Mouse (Mus musculus) liver, embryonic 11.5 days (tissue): Measurements from ENCODE around the gene H1f0. TPM values are rescaled to one million over a fixed set of nuclear protein-coding genes. Genes with fewer than 3 reads are reported as not detected.
A peak's percentile ranks its signal among the peaks of the same experiment; 100 is the strongest.

ENCODE experiments used
- ATAC-seq: fragments of 200-750 bp; cut with Nextera tagmentation; replicated peaks from 2 replicates; pipeline ENCODE4 v1.8.0; 2017; ENCODE audit warnings: moderate number of reproducible peaks, mild to moderate bottlenecking, moderate TSS enrichment, moderate library complexity; ENCODE audit not compliant: low FRiP score
- DNase-seq: peaks from one replicate; pipeline ENCODE4 v3.0.0-alpha.2; 2017; ENCODE audit warnings: low spot score
- H3K27ac ChIP-seq: fragments of 300-500 bp; sonication (generic); 2 replicates; pipeline ENCODE4 v1.5.1; 2014; ENCODE audit warnings: mild to moderate bottlenecking, low read depth, low read length, control low read depth
- H3K27me3 ChIP-seq: fragments of 300-500 bp; sonication (generic); replicated peaks from 2 replicates; pipeline ENCODE4 v1.6.1; 2014; ENCODE audit warnings: low read length, mixed read lengths; ENCODE audit not compliant: control insufficient read depth, insufficient read depth
- H3K36me3 ChIP-seq: fragments of 300-500 bp; sonication (generic); 2 replicates; pipeline ENCODE4 v1.6.1; 2014; ENCODE audit warnings: mild to moderate bottlenecking, low read length, moderate library complexity, mixed read lengths; ENCODE audit not compliant: control insufficient read depth, insufficient read depth
- H3K4me1 ChIP-seq: fragments of 300-500 bp; sonication (generic); replicated peaks from 2 replicates; pipeline ENCODE4 v1.6.1; 2014; ENCODE audit warnings: low read length, mixed read lengths; ENCODE audit not compliant: control insufficient read depth, insufficient read depth
- H3K4me2 ChIP-seq: fragments of 300-500 bp; sonication (generic); 2 replicates; pipeline ENCODE4 v1.6.1; 2014; ENCODE audit warnings: mild to moderate bottlenecking, control low read depth, moderate library complexity
- H3K4me3 ChIP-seq: fragments of 300-500 bp; sonication (generic); 2 replicates; pipeline ENCODE4 v1.5.1; 2014; ENCODE audit warnings: low read depth, low read length, control low read depth
- H3K9ac ChIP-seq: fragments of 300-500 bp; sonication (generic); 2 replicates; pipeline ENCODE4 v1.6.1; 2014; ENCODE audit warnings: low read depth, low read length, control low read depth
- H3K9me3 ChIP-seq: fragments of 300-500 bp; sonication (generic); 2 replicates; pipeline ENCODE4 v1.6.1; 2016; ENCODE audit warnings: low read length, inconsistent platforms, mixed read lengths; ENCODE audit not compliant: control insufficient read depth
- WGBS: fragments of 180-500 bp; shearing (Covaris S2); extraction: QIAGEN DNeasy Blood & Tissue Kit; methylation state at CpG from one replicate; pipeline ENCODE4 v1.1.7; 2014; 5-methylcytosine and 5-hydroxymethylcytosine counted together
- polyA plus RNA-seq: library from polyadenylated mRNA; unstranded; fragments of >200 nt; fragmentation: Nextera tagmentation; extraction: Ambion mirVana; gene quantifications from 2 replicates; pipeline ENCODE4 v1.2.1, GENCODE M21; 2014

The H1f0 gene
- polyA plus RNA-seq, 1 experiment from 2014 or later = 124 TPM

GRCm38 (mm10) chr15:79038853-79039252 is 10.6 kb downstream of the H1f0 start:
- ATAC-seq (peak; percentile 85), DNase-seq (peak; percentile 76)
- Histone ChIP-seq H3K27me3 (peaks cover 34% of the 10 kb centered on the region), H3K36me3 (no peaks in the 10 kb centered on the region), H3K4me2 (no peak overlapping the region), H3K4me1 (peaks cover 39% of the 10 kb centered on the region), H3K9me3 (no peaks in the 10 kb centered on the region), H3K27ac (no peak overlapping the region), H3K4me3 (no peak overlapping the region), H3K9ac (no peak overlapping the region)
- 21% methylated on average over 7 of the region's 7 CpGs for WGBS

GRCm38 (mm10) chr15:79040501-79041416 is 12.5 kb downstream of the H1f0 start:
- Histone ChIP-seq H3K4me2 (peak overlapping the region; percentile 57), H3K4me3 (peak overlapping the region; percentile 38), H3K27ac (0 out of 2 replicates have a peak overlapping the region, but pooled peaks have one; percentile 2), H3K36me3 (no peaks in the 10 kb centered on the region), H3K9ac (peak overlapping the region; percentile 53; the same call in 1 of the 2 replicates), H3K9me3 (no peaks in the 10 kb centered on the region), H3K27me3 (peaks cover 43% of the 10 kb centered on the region), H3K4me1 (peaks cover 42% of the 10 kb centered on the region)
- ATAC-seq (no peak), DNase-seq (peak; percentile 60)
- 20% methylated on average over 24 of the region's 24 CpGs for WGBS

GRCm38 (mm10) chr15:79041585-79041984 is 13.3 kb downstream of the H1f0 start, which contains the start of gene Galr3:
Galr3 (plus strand) TSS chr15:79041885.
- peaks cover 43% of the 10 kb centered on the region for H3K27me3 ChIP-seq
- WGBS = 71% methylated on average over 6 of the region's 6 CpGs
- peak within 1 kb of the TSS; percentile 63 for H3K4me3 ChIP-seq
- peak within 1 kb of the TSS; percentile 62 for H3K9ac ChIP-seq
- no peak within 1 kb of the TSS for H3K27ac ChIP-seq
- H3K36me3 ChIP-seq = no peaks in the 10 kb centered on the region
- no peaks in the 10 kb centered on the region for H3K9me3 ChIP-seq
- ATAC-seq = no peak
- H3K4me1 ChIP-seq = peaks cover 42% of the 10 kb centered on the region
- no peak for DNase-seq
- peak within 1 kb of the TSS; percentile 95 for H3K4me2 ChIP-seq

GRCm38 (mm10) chr15:79042721-79043491 is 14.7 kb downstream of the H1f0 start:
- H3K9ac ChIP-seq = peak overlapping the region; percentile 62
- H3K4me2 ChIP-seq = peak overlapping the region; percentile 95
- H3K36me3 ChIP-seq = no peaks in the 10 kb centered on the region
- H3K4me1 ChIP-seq = peaks cover 41% of the 10 kb centered on the region
- no peak overlapping the region for H3K27ac ChIP-seq
- under 1% methylated on average over 100 of the region's 105 CpGs for WGBS
- no peak for ATAC-seq
- no peak for DNase-seq
- H3K4me3 ChIP-seq = peak overlapping the region; percentile 63
- H3K27me3 ChIP-seq = peaks cover 43% of the 10 kb centered on the region
- H3K9me3 ChIP-seq = no peaks in the 10 kb centered on the region

- ATAC-seq (peak; percentile 39; the same call in 1 of the 2 replicates), DNase-seq (no peak)
- H3K27me3 ChIP-seq = peaks cover 43% of the 10 kb centered on the region
- H3K4me3 ChIP-seq = no peak overlapping the region
- peaks cover 22% of the 10 kb centered on the region for H3K4me1 ChIP-seq
- no peak overlapping the region for H3K9ac ChIP-seq
- no peaks in the 10 kb centered on the region for H3K36me3 ChIP-seq
- WGBS = 18% methylated on average over 4 of the region's 4 CpGs
- H3K4me2 ChIP-seq = peak overlapping the region; percentile 21; the same call in 1 of the 2 replicates
- peak overlapping the region; percentile 65 for H3K27ac ChIP-seq
- H3K9me3 ChIP-seq = no peaks in the 10 kb centered on the region
These were observed 16.6 kb downstream of the H1f0 start for GRCm38 (mm10) chr15:79044837-79045236.

GRCm38 (mm10) chr15:79048186-79048585 is 19.9 kb downstream of the H1f0 start:
- Histone ChIP-seq H3K4me2 (no peak overlapping the region), H3K9me3 (no peaks in the 10 kb centered on the region), H3K4me1 (peaks cover 14% of the 10 kb centered on the region), H3K27ac (no peak overlapping the region), H3K4me3 (no peak overlapping the region), H3K36me3 (0 out of 2 replicates have a peak, but pooled peaks cover 2% of the 10 kb centered on the region), H3K27me3 (peaks cover 16% of the 10 kb centered on the region), H3K9ac (no peak overlapping the region)
- WGBS = 66% methylated on average over 4 of the region's 4 CpGs
- DNase-seq = no peak
- no peak for ATAC-seq

GRCm38 (mm10) chr15:79050160-79050845 is 22.1 kb downstream of the H1f0 start:
- no peak overlapping the region for H3K27ac ChIP-seq
- no peak overlapping the region for H3K9ac ChIP-seq
- no peak overlapping the region for H3K4me3 ChIP-seq
- WGBS = 64% methylated on average over 9 of the region's 9 CpGs
- H3K4me1 ChIP-seq = peaks cover 11% of the 10 kb centered on the region; the same call in 1 of the 2 replicates
- 0 out of 2 replicates have a peak, but pooled peaks have one; percentile 8 for ATAC-seq
- H3K36me3 ChIP-seq = peaks cover 21% of the 10 kb centered on the region
- DNase-seq = no peak
- H3K27me3 ChIP-seq = no peaks in the 10 kb centered on the region; the same call in 1 of the 2 replicates
- peak overlapping the region; percentile 20 for H3K4me2 ChIP-seq
- no peaks in the 10 kb centered on the region for H3K9me3 ChIP-seq

- H3K4me3 ChIP-seq = no peak overlapping the region
- H3K4me1 ChIP-seq = peaks cover 11% of the 10 kb centered on the region; the same call in 1 of the 2 replicates
- no peaks in the 10 kb centered on the region for H3K9me3 ChIP-seq
- H3K4me2 ChIP-seq = peak overlapping the region; percentile 20
- DNase-seq (no peak), ATAC-seq (no peak; the same call in 1 of the 2 replicates)
- H3K27me3 ChIP-seq = no peaks in the 10 kb centered on the region
- H3K9ac ChIP-seq = no peak overlapping the region
- 77% methylated on average over 2 of the region's 2 CpGs for WGBS
- H3K27ac ChIP-seq = peak overlapping the region; percentile 79
- H3K36me3 ChIP-seq = peaks cover 27% of the 10 kb centered on the region
These were observed 22.7 kb downstream of the H1f0 start for GRCm38 (mm10) chr15:79050964-79051363.
